Mouse (Mus musculus): Measurements from ENCODE around the gene Kcna2. TPM values are rescaled to one million over a fixed set of nuclear protein-coding genes. Genes with fewer than 3 reads are reported as not detected.
A peak's percentile ranks its signal among the peaks of the same experiment; 100 is the strongest.

Gene Kcna2
- polyA plus RNA-seq, 1 experiment from 2014 or later: 0.83 TPM

GRCm38 (mm10) chr3:107084586-107084985 is 16.4 kb upstream of the Kcna2 start:
- no peaks in the 10 kb centered on the region for H3K27me3 ChIP-seq
- no peak overlapping the region for H3K4me3 ChIP-seq
- H3K27ac ChIP-seq (replicated peaks): no peak overlapping the region
- ATAC-seq (replicated peaks): no peak
- H3K4me1 ChIP-seq: 0 out of 2 replicates have a peak, but pooled peaks cover 3% of the 10 kb centered on the region
- no peaks in the 10 kb centered on the region for H3K9me3 ChIP-seq
- H3K9ac ChIP-seq (replicated peaks): no peak overlapping the region
- 80% methylated on average over 3 of the region's 3 CpGs for WGBS
- no peaks in the 10 kb centered on the region for H3K36me3 ChIP-seq
- no peak overlapping the region for H3K4me2 ChIP-seq (replicated peaks)

- no peak overlapping the region for H3K9ac ChIP-seq (replicated peaks)
- ATAC-seq (replicated peaks): no peak
Measured at GRCm38 (mm10) chr3:107087410-107087809, 13.5 kb upstream of the Kcna2 start.

GRCm38 (mm10) chr3:107088820-107089219 is 12.1 kb upstream of the Kcna2 start:
- WGBS: 72% methylated on average over 3 of the region's 3 CpGs
- no peak overlapping the region for H3K27ac ChIP-seq (replicated peaks)

More at GRCm38 (mm10) chr3:107087410-107087809, 13.5 kb upstream of the Kcna2 start:
- no peaks in the 10 kb centered on the region for H3K36me3 ChIP-seq
- H3K27ac ChIP-seq (replicated peaks): no peak overlapping the region
- no peaks in the 10 kb centered on the region for H3K27me3 ChIP-seq
- H3K4me1 ChIP-seq: no peaks in the 10 kb centered on the region
- no peaks in the 10 kb centered on the region for H3K9me3 ChIP-seq
- WGBS: 94% methylated on average over 4 of the region's 4 CpGs
- no peak overlapping the region for H3K4me3 ChIP-seq
- H3K4me2 ChIP-seq (replicated peaks): no peak overlapping the region

GRCm38 (mm10) chr3:107089475-107089874 is 11.5 kb upstream of the Kcna2 start:
- Histone ChIP-seq H3K27me3 (no peaks in the 10 kb centered on the region), H3K9ac (replicated peaks) (no peak overlapping the region), H3K4me2 (replicated peaks) (no peak overlapping the region), H3K27ac (replicated peaks) (no peak overlapping the region), H3K9me3 (no peaks in the 10 kb centered on the region), H3K36me3 (no peaks in the 10 kb centered on the region), H3K4me1 (no peaks in the 10 kb centered on the region), H3K4me3 (no peak overlapping the region)
- 68% methylated on average over 3 of the region's 3 CpGs for WGBS
- no peak for ATAC-seq (replicated peaks)

More at GRCm38 (mm10) chr3:107088820-107089219, 12.1 kb upstream of the Kcna2 start:
- Histone ChIP-seq H3K36me3 (no peaks in the 10 kb centered on the region), H3K4me2 (replicated peaks) (no peak overlapping the region), H3K4me3 (no peak overlapping the region), H3K9ac (replicated peaks) (no peak overlapping the region), H3K27me3 (no peaks in the 10 kb centered on the region), H3K4me1 (no peaks in the 10 kb centered on the region), H3K9me3 (no peaks in the 10 kb centered on the region)
- ATAC-seq (replicated peaks): no peak

- no peaks in the 10 kb centered on the region for H3K4me1 ChIP-seq
- no peak overlapping the region for H3K4me3 ChIP-seq
- no peak overlapping the region for H3K9ac ChIP-seq (replicated peaks)
- no peaks in the 10 kb centered on the region for H3K36me3 ChIP-seq
- H3K4me2 ChIP-seq (replicated peaks): no peak overlapping the region
- H3K9me3 ChIP-seq: no peaks in the 10 kb centered on the region
- H3K27ac ChIP-seq (replicated peaks): no peak overlapping the region
- ATAC-seq (replicated peaks): no peak
- WGBS: 72% methylated on average over 7 of the region's 7 CpGs
- no peaks in the 10 kb centered on the region for H3K27me3 ChIP-seq
Measured at GRCm38 (mm10) chr3:107090001-107090400, 10.9 kb upstream of the Kcna2 start.

GRCm38 (mm10) chr3:107090403-107091150 is 10.4 kb upstream of the Kcna2 start:
- no peak overlapping the region for H3K4me2 ChIP-seq (replicated peaks)
- H3K27ac ChIP-seq (replicated peaks): no peak overlapping the region
- H3K4me3 ChIP-seq: no peak overlapping the region
- no peak for ATAC-seq (replicated peaks)
- no peaks in the 10 kb centered on the region for H3K4me1 ChIP-seq
- no peaks in the 10 kb centered on the region for H3K36me3 ChIP-seq
- H3K27me3 ChIP-seq: no peaks in the 10 kb centered on the region
- no peaks in the 10 kb centered on the region for H3K9me3 ChIP-seq
- WGBS: 69% methylated on average over 11 of the region's 11 CpGs
- no peak overlapping the region for H3K9ac ChIP-seq (replicated peaks)

- Histone ChIP-seq H3K9ac (replicated peaks) (no peak overlapping the region), H3K4me3 (no peak overlapping the region), H3K36me3 (no peaks in the 10 kb centered on the region), H3K27ac (replicated peaks) (no peak overlapping the region), H3K4me1 (no peaks in the 10 kb centered on the region), H3K9me3 (no peaks in the 10 kb centered on the region), H3K4me2 (replicated peaks) (no peak overlapping the region), H3K27me3 (no peaks in the 10 kb centered on the region)
- peak; percentile 77 for ATAC-seq (replicated peaks)
- 5% methylated on average over 4 of the region's 4 CpGs for WGBS
Measured at GRCm38 (mm10) chr3:107094028-107094427, 6.9 kb upstream of the Kcna2 start.

GRCm38 (mm10) chr3:107096269-107096731 is 4.6 kb upstream of the Kcna2 start:
- WGBS: 88% methylated on average over 3 of the region's 3 CpGs
- Histone ChIP-seq H3K27me3 (peaks cover 11% of the 10 kb centered on the region; the same call in 1 of the 2 replicates), H3K9ac (replicated peaks) (no peak overlapping the region), H3K9me3 (no peaks in the 10 kb centered on the region), H3K36me3 (no peaks in the 10 kb centered on the region), H3K4me2 (replicated peaks) (no peak overlapping the region), H3K4me1 (peaks cover 8% of the 10 kb centered on the region), H3K27ac (replicated peaks) (no peak overlapping the region), H3K4me3 (no peak overlapping the region)
- ATAC-seq (replicated peaks): no peak

GRCm38 (mm10) chr3:107099866-107100265 is 1.1 kb upstream of the Kcna2 start:
- Histone ChIP-seq H3K9ac (replicated peaks) (no peak overlapping the region), H3K4me3 (no peak overlapping the region), H3K27ac (replicated peaks) (no peak overlapping the region), H3K36me3 (no peaks in the 10 kb centered on the region), H3K9me3 (no peaks in the 10 kb centered on the region), H3K4me2 (replicated peaks) (no peak overlapping the region), H3K4me1 (peaks cover 15% of the 10 kb centered on the region), H3K27me3 (peaks cover 18% of the 10 kb centered on the region; the same call in 1 of the 2 replicates)
- no peak for ATAC-seq (replicated peaks)
- WGBS: 31% methylated on average over 2 of the region's 2 CpGs

GRCm38 (mm10) chr3:107101456-107101786 is 475 bp downstream of the Kcna2 start:
- peak overlapping the region; percentile 94 for H3K4me2 ChIP-seq (replicated peaks)
- H3K9ac ChIP-seq (replicated peaks): peak overlapping the region; percentile 65
- no peaks in the 10 kb centered on the region for H3K9me3 ChIP-seq
- peaks cover 18% of the 10 kb centered on the region; the same call in 1 of the 2 replicates for H3K27me3 ChIP-seq
- WGBS: under 1% methylated on average over 30 of the region's 41 CpGs
- peaks cover 15% of the 10 kb centered on the region for H3K4me1 ChIP-seq
- peak overlapping the region; percentile 58 for H3K27ac ChIP-seq (replicated peaks)
- no peaks in the 10 kb centered on the region for H3K36me3 ChIP-seq
- H3K4me3 ChIP-seq: peak overlapping the region; percentile 59
- peak; percentile 69 for ATAC-seq (replicated peaks)

- peak overlapping the region; percentile 94 for H3K4me2 ChIP-seq (replicated peaks)
- H3K9me3 ChIP-seq: no peaks in the 10 kb centered on the region
- ATAC-seq (replicated peaks): peak; percentile 80
- no peaks in the 10 kb centered on the region for H3K36me3 ChIP-seq
- peak overlapping the region; percentile 65 for H3K9ac ChIP-seq (replicated peaks)
- WGBS: under 1% methylated on average over 53 of the region's 53 CpGs
- H3K27me3 ChIP-seq: peaks cover 18% of the 10 kb centered on the region; the same call in 1 of the 2 replicates
- peak overlapping the region; percentile 58 for H3K27ac ChIP-seq (replicated peaks)
- peaks cover 15% of the 10 kb centered on the region for H3K4me1 ChIP-seq
- peak overlapping the region; percentile 59 for H3K4me3 ChIP-seq
Measured at GRCm38 (mm10) chr3:107101787-107102651, 1.1 kb downstream of the Kcna2 start.

GRCm38 (mm10) chr3:107103041-107103440 is 2.1 kb downstream of the Kcna2 start:
- H3K36me3 ChIP-seq: no peaks in the 10 kb centered on the region
- no peaks in the 10 kb centered on the region for H3K9me3 ChIP-seq
- H3K4me1 ChIP-seq: peaks cover 15% of the 10 kb centered on the region
- H3K9ac ChIP-seq (replicated peaks): no peak overlapping the region
- no peak overlapping the region for H3K27ac ChIP-seq (replicated peaks)
- 82% methylated on average over 7 of the region's 7 CpGs for WGBS
- peak overlapping the region; percentile 59; the same call in 1 of the 2 replicates for H3K4me3 ChIP-seq
- H3K4me2 ChIP-seq (replicated peaks): peak overlapping the region; percentile 94
- H3K27me3 ChIP-seq: peaks cover 18% of the 10 kb centered on the region; the same call in 1 of the 2 replicates
- ATAC-seq (replicated peaks): no peak

Data from forebrain, embryonic 15.5 days (tissue).